Mouse (Mus musculus): ENCODE data around the gene Itgb3bp.

The Itgb3bp gene

DNA sequence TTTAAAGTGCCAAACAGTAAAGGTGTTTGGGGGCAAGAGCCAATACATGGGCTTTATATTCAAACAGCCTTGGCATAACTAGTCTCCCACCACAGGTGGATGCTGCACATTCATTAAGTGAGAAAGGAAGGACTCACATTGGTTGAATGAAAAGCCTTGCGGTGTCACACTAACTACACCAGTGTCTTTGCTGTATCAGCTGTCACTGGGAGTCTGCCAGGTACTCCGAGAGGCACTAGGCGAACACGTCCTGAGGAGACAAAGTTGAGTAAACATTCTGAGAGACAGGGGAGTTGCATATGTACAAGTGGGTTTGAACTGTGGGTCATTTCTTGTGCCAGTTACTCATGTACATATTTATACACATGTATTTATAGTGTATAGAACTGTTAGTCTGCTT, 205.3 kb downstream of the Itgb3bp start:
- no peak for DNase-seq (ENCODE audit: low read depth, low spot score)

GRCm38 (mm10) chr4:99717905-99718304, 211.7 kb downstream of the Itgb3bp start:
- no peak for DNase-seq (ENCODE audit: low read depth, low spot score)

- DNase-seq (ENCODE audit: low read depth, low spot score), result no peak
Observed at GRCm38 (mm10) chr4:99715783-99716416, 213.7 kb downstream of the Itgb3bp start.
